Mouse (Mus musculus) kidney, adult 11 months (tissue): ENCODE results near the gene Trit1.
"Not testable (repeated sequence)": the region's sequence is repeated elsewhere in the genome, so short reads cannot be mapped to it uniquely, and the experiment has no call there.

Experiments used
- DNase-seq: peaks from one replicate; pipeline ENCODE4 v3.0.0; 2022

Trit1 gene

GRCm38 (mm10) chr4:122998537-122999262 is 17.7 kb upstream of the Trit1 start:
- no peak for DNase-seq

- DNase-seq: no peak
Measured at GRCm38 (mm10) chr4:122999263-122999691, 17.1 kb upstream of the Trit1 start.

- DNase-seq: no peak
Measured at GRCm38 (mm10) chr4:123000130-123000529, 16.3 kb upstream of the Trit1 start.

- no peak for DNase-seq
Measured at GRCm38 (mm10) chr4:123000617-123001342, 15.6 kb upstream of the Trit1 start.

- DNase-seq: no peak
Measured at GRCm38 (mm10) chr4:123005054-123005966, 11.1 kb upstream of the Trit1 start.

- DNase-seq: not testable (repeated sequence)
Measured at GRCm38 (mm10) chr4:123012501-123012900, 3.9 kb upstream of the Trit1 start.

- DNase-seq: no peak
Measured at GRCm38 (mm10) chr4:123013346-123013945, 3.0 kb upstream of the Trit1 start.

GRCm38 (mm10) chr4:123013949-123014406 is 2.4 kb upstream of the Trit1 start:
- no peak for DNase-seq

- no peak for DNase-seq
Measured at GRCm38 (mm10) chr4:123014501-123015282, 1.7 kb upstream of the Trit1 start.

- DNase-seq: peak; percentile 25
Measured at GRCm38 (mm10) chr4:123021591-123021990, 5.2 kb downstream of the Trit1 start.

- no peak for DNase-seq
Measured at GRCm38 (mm10) chr4:123022896-123023295, 6.5 kb downstream of the Trit1 start.

- DNase-seq: no peak
Measured at GRCm38 (mm10) chr4:123025418-123025817, 9.0 kb downstream of the Trit1 start.

GRCm38 (mm10) chr4:123026161-123026560 is 9.8 kb downstream of the Trit1 start:
- DNase-seq: no peak

GRCm38 (mm10) chr4:123026597-123026996 is 10.2 kb downstream of the Trit1 start:
- DNase-seq: no peak

GRCm38 (mm10) chr4:123034841-123035240 is 18.4 kb downstream of the Trit1 start:
- DNase-seq: no peak

- DNase-seq: no peak
Measured at GRCm38 (mm10) chr4:123035636-123036035, 19.2 kb downstream of the Trit1 start.

GRCm38 (mm10) chr4:123036710-123037109 is 20.3 kb downstream of the Trit1 start:
- DNase-seq: no peak

- DNase-seq: no peak
Measured at GRCm38 (mm10) chr4:123041131-123041530, 24.7 kb downstream of the Trit1 start.

GRCm38 (mm10) chr4:123043858-123044257 is 27.5 kb downstream of the Trit1 start:
- no peak for DNase-seq

GRCm38 (mm10) chr4:123044842-123045241 is 28.4 kb downstream of the Trit1 start:
- no peak for DNase-seq

GRCm38 (mm10) chr4:123046300-123046699 is 29.9 kb downstream of the Trit1 start:
- DNase-seq: peak; percentile 37
